Mouse (Mus musculus) T-helper 17 cell (primary cell): ENCODE results near the gene Cabin1.

ENCODE experiments used
- in situ Hi-C, 2 experiments: fragments of 300-600 bp; cut with MboI, MseI; formaldehyde crosslinking; loops; 1 replicate in 1 of 2; 2 replicates in 1 of 2; pipeline ENCODE4 v1.15.1; 2025; ENCODE audit warnings: high pct_unique_total_duplicates in 2 of 2

The Cabin1 gene

DNA sequence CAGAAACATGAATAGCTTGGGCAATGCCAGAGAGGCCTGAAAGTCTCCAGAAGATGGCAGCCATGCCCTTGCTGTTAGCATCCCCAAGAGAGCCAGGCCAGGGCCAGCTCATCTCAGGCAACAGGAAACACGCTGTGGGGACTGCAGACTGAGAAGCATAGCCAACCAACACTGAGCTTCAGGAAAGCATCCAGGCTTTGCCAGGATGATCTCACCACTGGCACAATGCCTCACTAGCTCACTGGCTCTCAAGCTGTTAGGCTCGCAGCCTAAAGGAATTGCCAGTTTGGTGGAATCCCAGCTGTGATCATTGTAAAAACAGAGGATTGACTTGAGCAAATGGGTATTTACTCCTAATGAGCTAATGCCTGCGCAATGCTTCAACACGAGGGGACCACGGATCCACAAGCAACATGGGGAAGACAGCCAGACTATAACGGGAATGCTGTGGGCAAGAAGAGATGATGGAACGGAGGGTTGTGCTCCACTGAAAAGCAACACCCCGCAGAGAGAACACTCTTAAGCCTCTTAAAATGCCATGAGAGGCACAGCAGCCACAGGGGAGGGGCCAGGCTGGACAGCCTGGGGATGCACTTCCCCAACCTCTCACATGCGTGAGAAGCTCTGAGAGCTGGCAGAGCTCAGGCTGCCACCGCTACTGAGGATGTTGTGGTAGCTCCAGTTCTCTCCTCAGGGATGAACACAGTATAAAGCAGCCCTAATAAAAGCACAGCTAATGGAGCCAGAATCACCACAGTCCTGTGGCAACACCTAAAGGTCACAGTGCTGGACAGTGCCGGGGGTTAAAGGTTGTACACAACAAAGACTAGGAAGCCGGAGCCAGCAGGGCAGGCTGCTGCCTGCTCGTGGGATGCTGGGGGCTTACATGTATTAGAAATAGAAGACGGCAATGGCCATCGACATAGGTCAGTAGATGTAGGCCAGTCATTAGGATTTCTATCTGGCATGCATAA is 59.6 kb downstream of the Cabin1 start:
- in situ Hi-C loops, result loop anchor here in 1 of 2 experiments (10.0 kb wide), 1 partner anchor 1500 kb away; no protein-coding TSS in a partner anchor

DNA sequence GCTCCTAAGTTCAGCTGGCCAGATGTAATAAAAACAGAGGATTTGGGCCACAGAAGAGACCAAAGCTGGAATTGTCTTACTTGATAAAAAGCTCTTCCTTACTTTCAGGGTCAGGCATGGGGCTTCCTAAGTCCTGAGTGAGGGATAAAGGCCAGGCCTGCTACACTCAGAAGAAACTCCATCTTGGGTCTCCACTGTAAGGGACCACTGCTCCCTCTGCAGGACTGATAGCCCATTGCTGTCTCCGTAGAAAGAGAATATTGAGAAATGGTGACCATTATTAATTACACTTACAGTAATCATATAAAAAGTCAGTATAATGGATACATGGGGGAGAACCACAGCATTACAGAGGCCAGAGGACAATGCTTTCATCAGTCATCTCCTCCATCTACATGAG is 60.6 kb downstream of the Cabin1 start:
- in situ Hi-C loops, result loop anchor here in 1 of 2 experiments (10.0 kb wide), 1 partner anchor 1501 kb away; no protein-coding TSS in a partner anchor

DNA sequence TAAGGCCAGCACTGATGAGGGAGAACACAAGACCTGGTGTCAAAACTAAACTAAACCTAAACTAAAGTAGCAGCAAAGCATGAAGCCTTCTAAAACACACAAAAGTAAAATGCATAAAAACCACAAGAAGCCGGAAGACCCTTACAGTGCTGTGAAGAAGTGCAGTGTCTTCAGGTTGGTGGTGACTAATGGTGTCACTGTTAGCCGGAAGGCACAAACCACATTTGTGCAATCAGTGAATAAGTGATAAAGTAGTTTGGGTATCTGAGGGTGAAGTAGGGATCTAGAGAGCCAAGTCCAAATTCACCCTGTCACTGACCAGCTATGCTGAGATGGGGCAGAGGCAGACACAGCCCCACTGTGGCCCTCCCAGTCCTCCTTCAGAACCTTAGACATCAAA is 61.6 kb downstream of the Cabin1 start:
- in situ Hi-C loops, result loop anchor here in 1 of 2 experiments (10.0 kb wide), 1 partner anchor 1502 kb away; no protein-coding TSS in a partner anchor

GRCm38 (mm10) chr10:75701280-75701679 is 62.9 kb downstream of the Cabin1 start:
- in situ Hi-C loops, result loop anchor here in 1 of 2 experiments (10.0 kb wide), 1 partner anchor 1504 kb away; no protein-coding TSS in a partner anchor

GRCm38 (mm10) chr10:75697693-75698092 is 66.4 kb downstream of the Cabin1 start:
- in situ Hi-C loops, result no loop called here

GRCm38 (mm10) chr10:75696597-75697355 is 67.4 kb downstream of the Cabin1 start:
- in situ Hi-C loops, result no loop called here

DNA sequence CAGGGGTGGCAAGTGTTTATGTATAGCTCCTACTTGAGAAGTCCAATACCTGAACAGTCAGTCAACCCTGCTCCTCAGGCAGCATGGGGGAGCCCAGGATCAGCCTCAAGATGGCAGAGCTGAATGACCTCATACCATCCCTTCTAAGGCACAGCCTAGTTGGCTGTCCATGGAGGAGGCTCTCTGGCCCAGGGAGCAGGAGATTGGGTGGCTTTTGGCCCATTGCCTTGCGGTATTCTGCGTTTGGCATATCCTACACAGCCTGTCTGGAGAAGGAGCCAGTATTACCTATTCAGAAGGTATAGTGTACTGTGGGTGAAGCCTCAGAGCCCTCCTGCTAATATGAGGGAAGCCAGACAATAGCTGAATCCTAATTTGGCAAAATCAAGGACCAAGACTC is 68.6 kb downstream of the Cabin1 start:
- in situ Hi-C loops, result no loop called here

GRCm38 (mm10) chr10:75695078-75695477 is 69.1 kb downstream of the Cabin1 start:
- in situ Hi-C loops, result no loop called here

DNA sequence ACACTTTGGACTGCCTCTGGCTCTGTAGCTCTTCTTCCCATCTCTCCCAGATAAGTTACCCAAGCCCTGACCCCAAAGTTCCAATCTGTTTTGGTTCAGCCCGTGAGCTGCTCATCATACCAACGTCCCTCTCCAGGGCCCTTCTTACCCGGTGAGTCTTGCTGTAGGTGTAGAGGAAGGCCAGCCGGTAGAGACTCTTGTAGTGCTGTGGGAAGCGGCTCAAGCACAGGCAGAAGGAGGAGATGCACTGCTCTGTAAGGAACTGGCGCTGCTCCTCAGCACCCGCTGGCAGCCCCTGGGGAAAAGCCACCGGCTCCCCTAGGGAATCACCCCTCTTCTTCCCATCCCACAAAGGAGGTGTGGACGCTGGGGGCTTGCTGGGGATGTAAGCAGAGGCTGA is 69.6 kb downstream of the Cabin1 start:
- in situ Hi-C loops, result no loop called here

GRCm38 (mm10) chr10:75693451-75694233 is 70.5 kb downstream of the Cabin1 start:
- in situ Hi-C loops, result no loop called here

DNA sequence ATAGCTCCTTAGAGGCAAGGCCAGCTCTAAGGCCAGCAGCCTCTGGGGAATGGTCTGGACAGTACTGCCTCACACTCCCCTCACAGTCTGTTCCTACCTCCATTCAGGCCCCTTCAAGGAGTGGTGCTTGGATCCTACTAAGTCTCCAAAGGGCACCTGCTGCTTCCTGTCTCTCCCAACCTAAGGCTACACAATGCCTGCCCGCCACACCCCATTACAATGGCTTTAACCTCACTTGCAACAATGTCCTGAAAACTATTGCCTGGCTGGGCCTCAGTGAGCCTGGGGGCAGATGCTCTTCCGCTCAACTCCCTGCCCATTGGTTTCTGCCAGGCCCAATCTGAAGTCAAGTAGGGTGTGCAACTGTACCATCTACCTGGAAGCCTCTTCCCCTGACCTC is 75.5 kb downstream of the Cabin1 start:
- in situ Hi-C loops, result loop anchor here in 1 of 2 experiments (10.0 kb wide), 1 partner anchor 1086 kb away; no protein-coding TSS in a partner anchor

- in situ Hi-C loops, result loop anchor here in 1 of 2 experiments (10.0 kb wide), 1 partner anchor 1088 kb away; no protein-coding TSS in a partner anchor
These were observed 77.4 kb downstream of the Cabin1 start for GRCm38 (mm10) chr10:75686724-75687123.

DNA sequence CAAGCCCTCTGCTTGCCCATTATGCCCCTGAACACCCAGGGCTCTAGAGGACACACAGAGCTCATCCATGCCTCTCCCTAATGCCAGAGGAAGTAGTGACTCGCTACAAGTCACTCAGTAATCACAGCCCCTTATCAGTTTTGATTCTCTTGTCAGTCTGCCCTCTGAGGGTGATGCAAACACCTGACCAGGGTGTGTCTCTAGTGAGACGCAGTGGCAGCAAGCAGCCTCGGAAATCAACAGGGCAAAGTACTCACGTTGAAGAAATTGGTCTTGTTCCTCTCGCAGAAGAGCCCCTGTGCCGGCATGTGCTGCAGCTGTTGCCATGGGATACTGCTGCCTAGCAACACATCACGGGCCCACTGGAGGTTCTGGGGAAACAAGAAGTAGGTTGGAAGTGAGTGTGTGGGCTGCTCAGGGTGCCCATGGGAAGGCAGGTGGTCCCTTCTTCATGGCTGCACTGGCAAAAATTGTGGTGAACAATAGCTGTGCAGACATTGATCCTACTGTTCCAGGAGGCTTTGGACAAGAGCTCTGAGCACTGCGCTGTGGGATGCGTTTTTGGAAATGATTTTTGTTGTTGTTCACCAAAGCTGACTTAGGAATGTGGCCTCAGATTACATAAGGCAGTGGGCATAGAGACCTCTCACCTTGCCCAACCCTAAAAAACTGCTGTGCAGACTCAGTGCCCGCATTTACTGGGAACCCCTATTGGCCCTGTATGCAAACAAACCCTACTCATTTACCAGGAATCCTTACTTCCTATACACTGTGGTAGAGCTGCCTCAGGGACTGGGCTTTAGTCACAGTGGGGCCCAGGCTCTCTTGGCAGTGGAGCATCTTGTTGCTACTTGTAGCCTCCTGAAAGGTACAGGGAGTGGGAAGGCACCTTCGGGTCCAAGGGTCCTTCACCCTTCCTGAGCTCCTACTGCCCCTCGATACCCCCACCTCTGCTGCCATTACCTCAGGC is 79.8 kb downstream of the Cabin1 start:
- in situ Hi-C loops, result loop anchor here in 1 of 2 experiments (10.0 kb wide), 1 partner anchor 1090 kb away; no protein-coding TSS in a partner anchor

DNA sequence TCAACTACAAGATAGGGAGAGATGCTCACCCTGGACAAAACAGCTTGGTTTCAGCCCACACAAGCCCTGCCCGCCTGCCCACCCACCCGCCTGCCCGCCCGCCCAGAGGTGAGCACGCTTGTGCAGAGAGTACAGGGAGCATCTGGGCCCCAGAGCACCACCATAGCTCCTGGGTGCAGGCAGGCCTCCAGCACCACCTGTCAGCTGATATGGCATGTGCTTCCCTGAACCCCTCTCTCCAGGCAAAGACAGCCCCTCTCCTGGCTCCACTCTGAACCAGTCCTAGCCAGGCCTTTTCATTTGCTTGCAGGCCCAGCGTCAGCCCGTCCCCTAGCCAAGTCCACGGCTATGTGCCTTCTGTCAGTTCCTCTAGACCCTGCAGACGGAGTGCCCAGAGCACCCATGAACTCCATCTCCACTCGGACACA is 83.6 kb downstream of the Cabin1 start:
- in situ Hi-C loops, result loop anchor here in 1 of 2 experiments (10.0 kb wide), 1 partner anchor 1094 kb away; no protein-coding TSS in a partner anchor

DNA sequence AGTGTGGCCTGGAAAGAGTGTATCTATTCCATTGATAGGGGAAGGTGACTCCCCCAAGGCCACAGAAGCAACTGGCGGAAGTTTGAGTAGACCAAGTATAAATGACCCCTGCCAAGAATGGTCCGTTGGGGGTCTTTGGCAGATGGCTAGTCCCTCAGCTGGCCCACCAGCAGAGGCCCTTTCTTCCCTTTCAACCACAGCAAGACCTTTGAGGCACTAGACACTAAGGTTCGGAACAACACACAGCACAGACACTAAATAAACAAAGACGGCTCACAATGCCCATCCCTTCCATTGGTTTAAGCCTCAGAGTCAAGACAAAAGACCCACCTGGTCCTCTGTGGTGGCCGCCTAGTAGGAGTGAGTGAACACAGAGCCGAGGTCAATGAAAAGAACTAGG is 84.9 kb downstream of the Cabin1 start:
- in situ Hi-C loops, result no loop called here

- in situ Hi-C loops, result no loop called here
These were observed 86.2 kb downstream of the Cabin1 start for GRCm38 (mm10) chr10:75677989-75678388.

DNA sequence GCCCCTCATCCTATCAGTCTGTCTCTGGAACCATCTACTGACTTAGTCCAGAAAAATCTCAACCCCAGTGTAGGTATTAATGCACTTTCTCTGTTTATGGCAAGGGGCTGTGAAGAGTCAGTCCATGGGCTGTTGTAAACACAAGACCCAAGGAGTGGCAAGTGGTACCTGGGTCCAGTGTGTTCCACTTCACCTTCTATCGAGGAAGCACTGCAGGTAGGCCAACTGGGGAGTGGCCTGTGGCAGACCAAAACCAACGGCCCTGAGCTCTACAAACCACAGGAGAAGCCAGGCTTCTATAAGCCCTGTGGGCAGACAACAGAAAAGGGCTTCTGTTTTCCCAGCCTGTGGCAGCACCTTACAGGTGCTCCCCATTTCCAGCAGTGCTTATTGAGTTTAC is 86.6 kb downstream of the Cabin1 start:
- in situ Hi-C loops, result no loop called here

DNA sequence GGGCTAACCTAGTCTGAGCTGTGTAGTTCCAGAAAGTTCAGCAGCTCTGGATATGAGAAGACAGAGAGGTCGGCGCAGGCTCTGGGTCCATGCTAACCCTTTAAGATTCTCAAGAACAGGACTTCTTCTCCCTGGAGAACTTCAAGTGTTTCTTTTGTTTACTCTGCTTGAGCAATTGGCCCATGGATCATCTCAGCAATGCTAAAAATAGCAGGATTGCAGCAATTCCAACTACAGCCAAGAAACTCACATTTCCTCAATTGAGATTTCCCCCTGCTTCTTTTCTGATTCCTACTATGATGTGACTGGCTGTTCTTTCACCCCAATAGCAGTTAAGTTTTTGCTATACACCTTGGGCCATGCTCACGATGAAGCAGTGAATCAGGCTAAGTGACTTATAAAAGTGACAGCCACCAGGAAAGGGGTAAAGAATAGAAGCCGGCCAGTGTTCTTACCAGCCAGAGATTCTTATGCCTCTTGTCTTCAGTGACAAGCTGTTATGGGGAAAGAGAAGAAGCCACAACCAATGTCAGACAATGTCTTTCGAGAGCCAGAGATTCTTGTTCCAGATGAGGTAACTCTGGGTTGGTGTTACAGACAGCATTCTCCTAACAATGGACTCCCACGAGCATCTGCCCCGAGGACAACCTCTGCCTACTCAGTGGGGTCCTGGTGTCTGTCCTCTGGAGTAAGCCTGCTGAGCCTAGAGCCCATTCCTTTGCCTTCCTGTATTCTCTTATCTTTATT is 87.1 kb downstream of the Cabin1 start:
- in situ Hi-C loops, result no loop called here

GRCm38 (mm10) chr10:75676286-75676685 is 87.9 kb downstream of the Cabin1 start:
- in situ Hi-C loops, result no loop called here
